8 mouse cellular contexts compared by ENCODE assay signal in the genomic region with DNA sequence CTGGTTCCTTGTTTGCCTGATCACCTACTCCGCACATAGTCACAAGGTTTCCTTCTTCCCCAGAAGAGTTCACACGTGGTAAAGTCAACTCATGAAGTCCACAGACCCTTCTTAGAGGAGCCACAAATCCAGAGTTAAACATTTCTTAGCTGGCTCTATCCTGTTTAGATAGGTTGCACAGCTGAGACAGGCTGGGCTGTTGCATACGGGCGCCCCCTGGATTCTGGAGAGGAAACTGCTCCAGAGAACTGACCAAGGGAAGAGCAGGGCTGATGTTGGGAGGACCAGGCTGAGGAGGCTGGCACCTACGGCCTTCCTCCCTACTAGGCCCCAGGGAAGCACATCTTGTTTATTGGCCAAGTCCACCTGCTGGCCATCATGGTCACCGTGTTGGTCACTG.
A peak's percentile ranks its signal among the peaks of the same experiment; 100 is the strongest.
DNase-seq lines count a peak whose midpoint lies in the region; ATAC-seq lines count a peak whose summit lies in the region.

No protein-coding gene starts in this region.

- H3K27ac ChIP-seq in heart, embryonic 11.5 days (ENCODE audit: low read depth, low read length): no peak overlapping the region

- 31% methylated on average over 6 of the region's 6 CpGs for WGBS in heart, embryonic 11.5 days (ENCODE audit: insufficient replicate concordance)

- no peaks in the 10 kb centered on the region for H3K9me3 ChIP-seq in heart, embryonic 11.5 days (replicated peaks; ENCODE audit: control insufficient read depth, low read length)

- no peaks in the 10 kb centered on the region for H3K36me3 ChIP-seq in heart, embryonic 11.5 days (ENCODE audit: control insufficient read depth, insufficient read depth, low read length)

- no peaks in the 10 kb centered on the region for H3K27me3 ChIP-seq in heart, embryonic 11.5 days (ENCODE audit: control insufficient read depth, insufficient read depth, low read length)

- peaks cover 26% of the 10 kb centered on the region for H3K4me1 ChIP-seq in heart, embryonic 11.5 days (ENCODE audit: control insufficient read depth, insufficient read depth, low read length)

- peak; percentile 97 for DNase-seq in heart, adult 11 months
- DNase-seq in cerebellum, postnatal 10 days: peak; percentile 84 to 85
- peak; percentile 63 to 67 for DNase-seq in frontal cortex, postnatal 25 days (ENCODE audit: low spot score in 2 of 2)
- DNase-seq in left cerebral cortex, adult 8-10 months (ENCODE audit: low spot score in 2 of 2): peak; percentile 18 to 49
- DNase-seq in spleen, postnatal 10 days (ENCODE audit: low spot score in 2 of 2): peak; percentile 84 to 90

- H3K9ac ChIP-seq in heart, embryonic 11.5 days (ENCODE audit: low read depth, low read length): no peak overlapping the region

- no peak overlapping the region for H3K4me3 ChIP-seq in heart, embryonic 11.5 days (ENCODE audit: low read depth, low read length)

- no peak for ATAC-seq in heart, embryonic 11.5 days (replicated peaks; ENCODE audit: insufficient number of reproducible peaks, low FRiP score, low TSS enrichment)
- peak; percentile 89 for ATAC-seq in inflammation-experienced regulatory T-cells, adult 6 months
- ATAC-seq in megakaryocyte, adult 5-6 weeks (ENCODE audit: poor library complexity, severe bottlenecking): peak; percentile 95

- H3K4me2 ChIP-seq in heart, embryonic 11.5 days: no peak overlapping the region

Comparison
In these comparisons a context has a peak if more than half of its experiments do, and no peak if none do; other contexts are left out.
1. DNase-seq: peak in every context shown above with its lines; median percentile 97 in heart, adult 11 months; 87 in spleen, postnatal 10 days; 84 in cerebellum, postnatal 10 days; 65 in frontal cortex, postnatal 25 days; 34 in left cerebral cortex, adult 8-10 months.